Mouse (Mus musculus) adrenal gland, adult 2 months (tissue): ENCODE measurements around the gene Exoc3l2. TPM values are rescaled to one million over a fixed set of nuclear protein-coding genes. Genes with fewer than 3 reads are reported as not detected.

Experiments
- DNase-seq: peaks from one replicate; pipeline ENCODE4 v3.0.0; 2021
- polyA plus RNA-seq: library from polyadenylated mRNA; depleted of rRNA; stranded (reverse); fragments of >200 nt; gene quantifications from 2 replicates; pipeline ENCODE4 v1.2.3, GENCODE M21; 2012
- total RNA-seq, 2 experiments: library from RNA; stranded (reverse); gene quantifications; 2 replicates each; pipeline ENCODE4 v1.2.3; 2021

Gene Exoc3l2
- total and polyA plus RNA-seq, 3 experiments = 31.9 to 58.8 (median 57.9) TPM

DNA sequence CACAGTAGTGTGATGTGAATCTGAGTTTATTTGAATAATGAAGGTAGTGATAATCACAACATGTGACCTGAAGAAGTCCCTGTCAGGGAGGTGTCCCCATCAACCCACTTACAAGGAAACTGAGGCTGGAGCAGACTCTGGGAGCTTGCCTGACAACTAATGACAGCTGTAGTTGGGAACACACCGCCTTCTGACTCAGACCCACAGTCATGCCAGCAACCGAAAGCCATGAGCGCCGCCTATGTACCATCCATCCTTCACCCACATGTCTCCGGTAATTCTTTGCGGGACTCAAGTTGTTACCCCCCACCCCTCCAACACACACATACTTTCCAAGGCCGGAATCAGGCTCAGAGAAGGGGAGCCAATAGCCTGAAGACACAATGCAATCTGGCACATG, 6.5 kb upstream of the Exoc3l2 start:
- peak; percentile 43 for DNase-seq

GRCm38 (mm10) chr7:19457414-19458071, 5.6 kb upstream of the Exoc3l2 start:
- no peak for DNase-seq

DNA sequence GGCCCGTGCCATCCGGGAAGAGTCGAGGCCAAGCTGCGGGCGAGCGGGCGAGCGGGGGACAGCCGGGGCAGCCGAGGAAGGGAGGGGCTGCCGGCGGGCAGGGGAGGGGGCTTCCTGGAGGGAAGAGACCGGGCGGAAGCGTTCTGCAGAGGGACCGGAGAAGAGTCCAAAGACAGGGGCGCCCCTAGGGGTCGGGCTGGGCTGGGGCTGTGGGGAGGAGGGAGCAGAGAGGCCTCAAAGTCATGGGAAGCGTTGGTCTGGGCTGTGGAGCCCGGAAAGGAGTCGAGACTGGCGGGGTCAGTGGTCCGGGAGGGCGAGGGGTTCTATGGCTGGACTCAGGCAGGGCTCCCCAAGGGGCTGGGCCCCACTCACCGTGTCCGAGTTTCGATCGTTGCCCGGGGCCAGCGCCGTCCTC, 5.1 kb upstream of the Exoc3l2 start:
- peak; percentile 69 for DNase-seq

DNA sequence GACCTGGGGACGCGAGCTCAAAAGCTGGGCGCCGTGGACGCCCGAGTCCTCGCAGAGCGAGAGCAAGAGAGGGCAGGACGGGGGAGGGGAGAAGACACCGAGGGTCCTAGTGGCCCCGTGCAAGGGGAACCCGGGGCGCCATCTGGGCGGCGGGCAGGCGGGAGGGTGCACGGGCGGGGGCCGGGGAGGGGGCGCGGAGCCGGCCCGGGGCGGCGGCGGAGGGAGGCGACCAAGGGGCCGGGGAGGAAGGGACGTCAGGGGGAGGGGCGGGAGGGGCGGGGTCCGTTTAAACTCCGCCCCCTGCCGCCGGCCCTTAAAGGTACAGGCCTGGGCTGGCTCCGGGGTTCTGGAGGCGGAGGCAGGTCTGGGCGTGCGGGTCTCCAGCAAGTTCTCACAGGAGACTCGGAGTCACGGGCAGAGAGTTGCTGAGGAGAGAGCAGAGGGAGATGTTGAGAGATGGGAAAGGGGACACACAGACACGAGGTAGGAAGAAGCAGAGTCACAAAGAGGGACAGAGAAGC, 4.5 kb upstream of the Exoc3l2 start, which contains the start of gene Mark4:
Mark4 (minus strand) TSS at position 231 of the 521 bp plus-strand sequence.
- peak; percentile 89 for DNase-seq

DNA sequence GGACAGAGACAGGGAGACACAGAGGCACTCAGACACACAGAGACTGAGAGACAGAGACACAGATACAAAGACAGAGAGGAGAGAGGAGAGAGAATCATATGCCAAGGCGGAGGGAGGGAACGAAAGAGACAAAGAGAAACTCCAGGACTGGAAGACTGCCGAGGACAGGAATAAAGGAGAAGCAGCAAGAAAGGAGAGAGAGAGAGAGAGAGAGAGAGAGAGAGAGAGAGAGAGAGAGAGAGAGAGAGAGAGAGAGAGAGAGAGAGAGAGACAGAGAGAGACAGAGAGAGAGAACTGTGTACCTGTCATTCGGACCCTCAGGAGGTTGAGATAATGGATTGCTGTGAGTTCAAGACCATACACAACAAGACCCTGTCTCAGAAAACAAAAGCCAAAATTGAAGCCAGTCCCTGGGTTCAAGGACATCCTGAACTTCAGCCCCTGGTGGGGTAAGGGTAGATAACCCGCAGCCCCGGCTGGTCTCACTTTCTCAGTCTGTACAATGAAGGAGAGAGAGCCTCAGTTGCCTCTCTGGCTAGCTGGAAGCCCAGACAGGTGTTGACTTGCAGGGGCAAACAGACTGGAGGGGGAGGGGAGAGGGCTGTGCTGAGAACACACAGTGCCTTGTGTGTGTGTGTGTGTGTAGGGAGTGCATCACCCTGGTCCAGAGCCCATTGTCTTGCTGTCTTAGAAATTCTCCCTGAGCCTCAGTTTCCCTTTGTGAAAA, 3.8 kb upstream of the Exoc3l2 start:
- no peak for DNase-seq

GRCm38 (mm10) chr7:19460500-19460899, 2.6 kb upstream of the Exoc3l2 start:
- DNase-seq = no peak

- peak; percentile 76 for DNase-seq
Measured at GRCm38 (mm10) chr7:19461488-19461887, 1.6 kb upstream of the Exoc3l2 start.

- no peak for DNase-seq
Measured at GRCm38 (mm10) chr7:19462443-19462842, 688 bp upstream of the Exoc3l2 start.

DNA sequence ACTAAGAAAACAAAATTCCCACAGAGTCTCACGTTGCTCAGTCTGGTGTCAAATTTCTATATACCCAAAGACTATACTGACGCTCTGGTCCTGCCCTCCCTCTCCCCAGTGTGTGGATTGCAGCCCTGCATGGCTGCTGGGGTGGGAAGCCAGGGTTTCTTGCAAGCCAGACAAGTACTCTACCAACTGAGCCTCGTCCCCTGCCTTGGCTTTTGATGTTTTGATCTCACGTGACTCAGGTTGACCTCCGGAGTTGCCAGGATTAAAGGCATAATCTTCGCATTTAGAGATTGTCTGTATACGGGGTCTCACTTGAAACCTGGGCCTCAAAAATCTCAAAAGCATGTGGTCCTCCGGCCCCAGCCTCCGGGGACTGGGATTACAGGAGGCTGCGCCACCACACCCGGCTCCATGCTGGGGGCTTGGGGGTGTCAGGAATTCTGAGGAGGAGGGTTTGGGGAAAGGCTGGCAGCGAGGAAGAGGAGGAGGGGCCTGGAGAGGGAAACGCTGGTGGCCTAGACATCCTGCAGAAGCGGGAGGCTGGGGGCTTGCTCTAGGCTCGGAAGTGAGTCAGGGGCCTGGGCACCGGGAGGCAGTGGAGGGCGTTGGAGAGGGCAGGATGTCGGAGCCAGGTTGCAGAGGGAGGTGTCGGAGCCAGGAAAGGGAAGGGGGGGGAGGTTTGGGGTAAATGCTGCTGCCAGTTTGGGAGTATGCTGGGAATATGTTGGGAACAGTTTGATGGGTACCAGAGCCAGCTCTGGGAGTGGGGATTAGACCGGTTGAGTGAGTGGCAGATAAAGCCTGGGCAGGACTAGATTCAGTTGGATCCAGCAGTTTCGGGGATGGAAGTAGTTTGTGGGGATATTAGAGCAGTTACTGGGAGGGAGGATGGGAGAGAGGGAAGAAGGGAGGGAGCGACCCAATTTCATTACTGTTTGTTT, 1.5 kb downstream of the Exoc3l2 start:
- no peak for DNase-seq

GRCm38 (mm10) chr7:19466602-19467145, 3.5 kb downstream of the Exoc3l2 start:
- peak; percentile 41 for DNase-seq

DNA sequence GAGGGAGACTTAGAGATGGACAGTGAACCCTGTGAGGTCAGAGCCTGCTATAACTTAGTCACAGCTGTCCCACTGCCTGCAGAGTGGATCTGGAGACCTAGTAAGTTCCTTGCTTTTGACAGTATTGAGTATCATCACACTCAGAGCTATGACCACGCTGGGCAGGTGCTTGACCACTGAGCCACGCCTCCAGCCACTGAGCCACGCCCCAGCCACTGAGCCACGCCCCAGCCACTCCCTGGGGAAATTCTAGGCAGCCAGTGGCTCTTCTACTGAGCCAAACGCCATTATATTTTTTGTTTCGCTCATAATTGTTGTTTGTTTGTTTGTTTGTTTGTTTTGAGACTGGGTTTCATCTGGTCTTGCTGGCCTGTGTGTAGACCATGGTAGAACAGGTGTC, 4.5 kb downstream of the Exoc3l2 start:
- peak; percentile 46 for DNase-seq

DNA sequence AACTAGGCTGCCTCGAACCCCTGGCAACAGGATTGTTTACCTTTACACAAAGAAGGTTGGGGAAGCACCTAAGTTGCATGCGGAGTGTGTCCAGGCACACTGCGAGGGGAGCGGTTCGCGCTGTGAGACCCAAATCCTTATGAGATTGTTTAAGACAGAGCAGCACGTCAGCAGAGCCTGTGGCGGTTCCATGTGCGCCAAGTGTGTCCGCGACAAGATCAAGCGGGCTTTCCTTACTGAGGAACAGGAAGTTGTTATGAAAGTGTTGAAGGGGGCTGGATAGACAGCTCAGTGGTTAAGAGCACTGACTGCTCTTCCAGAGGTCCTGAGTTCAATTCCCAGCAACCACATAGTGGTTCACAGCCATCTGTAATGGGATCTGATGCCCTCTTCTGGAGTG, 5.1 kb downstream of the Exoc3l2 start:
- no peak for DNase-seq

- DNase-seq = no peak
Measured at GRCm38 (mm10) chr7:19469404-19469803, 6.3 kb downstream of the Exoc3l2 start.

DNA sequence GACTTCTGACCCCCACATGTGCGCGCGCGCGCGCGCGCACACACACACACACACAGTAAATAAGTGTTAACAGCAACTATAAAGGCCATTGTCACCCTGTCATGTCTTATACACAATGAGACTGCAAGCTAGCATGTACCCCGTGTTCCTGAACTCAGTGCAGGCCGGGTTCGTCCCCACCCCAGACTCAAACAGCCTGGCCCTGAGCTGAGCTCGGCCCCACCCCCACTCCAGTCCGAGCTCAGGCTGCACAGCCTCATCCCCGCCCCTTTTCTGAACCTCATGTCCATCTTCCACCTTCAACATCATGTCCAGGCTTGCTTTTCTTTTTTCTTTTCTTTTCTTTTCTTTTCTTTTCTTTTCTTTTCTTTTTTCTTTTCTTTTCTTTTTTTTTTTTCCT, 7.2 kb downstream of the Exoc3l2 start:
- no peak for DNase-seq

GRCm38 (mm10) chr7:19472403-19472802, 9.3 kb downstream of the Exoc3l2 start:
- DNase-seq = peak; percentile 78

DNA sequence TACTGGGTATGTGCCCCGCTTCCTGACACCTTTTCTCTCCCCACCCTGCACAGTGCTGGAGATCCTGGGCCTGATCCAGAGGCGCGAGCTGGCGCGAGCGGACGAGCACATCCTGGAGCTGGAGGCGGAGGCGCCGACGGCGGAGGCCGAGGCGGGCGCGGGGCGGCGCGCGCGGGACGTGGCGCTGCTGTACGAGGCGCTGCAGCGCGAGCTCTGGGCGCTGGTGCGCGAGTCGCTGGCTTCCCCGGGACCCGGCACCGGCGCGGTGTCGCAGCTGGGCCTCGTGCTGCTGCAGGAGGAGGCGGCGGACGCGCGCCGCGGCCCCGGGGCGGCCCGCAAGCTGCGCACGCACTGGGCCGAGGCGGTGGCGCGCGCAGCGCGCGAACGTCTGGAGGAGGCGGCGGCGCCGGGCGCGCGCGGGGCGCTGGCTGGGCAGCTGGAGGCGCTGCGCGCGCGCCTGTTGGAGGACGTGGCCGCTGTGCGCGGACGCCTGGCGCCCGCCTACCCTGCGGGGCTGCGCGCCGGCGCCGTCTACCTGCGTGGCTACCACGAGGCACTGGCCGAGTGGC, 10.8 kb downstream of the Exoc3l2 start:
- peak; percentile 92 for DNase-seq

GRCm38 (mm10) chr7:19477084-19477483, 14.0 kb downstream of the Exoc3l2 start:
- DNase-seq = no peak

DNA sequence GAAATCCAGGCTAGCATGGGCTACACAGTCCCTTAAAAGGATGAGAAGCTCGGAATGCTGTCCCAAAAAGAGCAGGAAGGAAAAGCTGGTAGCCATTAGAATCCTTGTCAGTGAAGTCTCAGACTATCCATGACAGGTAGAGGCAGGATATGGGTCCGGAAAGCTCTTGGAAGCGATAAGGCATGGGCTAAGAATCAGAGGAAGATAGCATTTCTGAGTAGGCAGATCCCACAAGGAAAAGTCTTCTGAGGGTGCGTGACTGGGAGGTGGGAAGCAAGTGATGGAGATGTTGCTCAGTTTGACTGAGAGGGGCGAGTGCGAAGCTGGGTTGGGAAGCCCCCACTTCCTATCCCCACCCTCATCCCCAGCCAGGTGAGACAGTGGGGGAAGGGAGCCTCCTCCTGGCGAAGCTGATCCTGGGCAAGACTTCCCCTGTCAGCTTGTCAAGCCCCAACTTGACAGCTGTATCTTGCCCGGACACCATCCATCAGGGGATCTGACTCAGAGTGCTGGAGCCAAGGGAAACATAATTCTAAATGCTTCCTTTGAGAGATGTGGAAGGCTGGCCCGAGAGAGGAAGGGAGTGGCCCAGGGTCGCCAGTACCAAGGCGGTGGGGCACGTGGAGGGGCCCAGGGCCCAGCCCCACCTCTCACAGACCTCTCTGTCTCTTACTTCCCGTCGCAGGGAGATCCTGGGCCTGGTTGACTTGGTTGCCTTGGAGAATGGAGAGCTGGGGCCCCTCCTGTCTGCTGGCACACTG, 14.7 kb downstream of the Exoc3l2 start:
- DNase-seq = peak; percentile 74

GRCm38 (mm10) chr7:19483281-19483680, 20.1 kb downstream of the Exoc3l2 start:
- no peak for DNase-seq

DNA sequence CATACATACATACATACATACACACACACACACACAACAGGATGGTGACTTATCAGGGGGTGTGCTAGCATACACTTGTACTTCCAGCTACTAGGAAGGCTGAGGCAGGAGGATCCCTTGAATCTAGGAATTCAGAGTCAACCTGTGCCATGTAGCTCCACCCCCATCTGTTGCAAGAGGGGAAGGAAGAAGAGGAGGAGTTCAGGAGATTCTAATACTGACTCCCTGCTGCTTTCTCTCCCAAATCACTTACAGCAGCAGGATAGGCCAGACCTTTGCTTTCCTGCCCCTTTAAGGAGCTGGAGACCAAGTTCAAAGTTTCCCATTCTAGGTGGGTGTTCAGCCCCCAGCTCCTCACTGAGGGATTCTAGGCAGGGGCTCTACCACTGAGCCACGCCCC, 22.4 kb downstream of the Exoc3l2 start:
- no peak for DNase-seq

GRCm38 (mm10) chr7:19486549-19486948, 23.4 kb downstream of the Exoc3l2 start:
- DNase-seq = no peak
